Mouse (Mus musculus) 3134 (cell line): Measurements from ENCODE around the gene Krt90.
"Not testable (repeated sequence)": the region's sequence is repeated elsewhere in the genome, so short reads cannot be mapped to it uniquely, and the experiment has no call there.

Experiments used
- DNase-seq: peaks from one replicate; pipeline ENCODE4 v3.0.0-alpha.2; 2011; ENCODE audit warnings: low spot score; ENCODE audit not compliant: insufficient read length; ENCODE audit errors: extremely low read depth

The Krt90 gene

GRCm38 (mm10) chr15:101519792-101520191 lies 43.0 kb downstream of the Krt90 start:
- no peak for DNase-seq

DNA sequence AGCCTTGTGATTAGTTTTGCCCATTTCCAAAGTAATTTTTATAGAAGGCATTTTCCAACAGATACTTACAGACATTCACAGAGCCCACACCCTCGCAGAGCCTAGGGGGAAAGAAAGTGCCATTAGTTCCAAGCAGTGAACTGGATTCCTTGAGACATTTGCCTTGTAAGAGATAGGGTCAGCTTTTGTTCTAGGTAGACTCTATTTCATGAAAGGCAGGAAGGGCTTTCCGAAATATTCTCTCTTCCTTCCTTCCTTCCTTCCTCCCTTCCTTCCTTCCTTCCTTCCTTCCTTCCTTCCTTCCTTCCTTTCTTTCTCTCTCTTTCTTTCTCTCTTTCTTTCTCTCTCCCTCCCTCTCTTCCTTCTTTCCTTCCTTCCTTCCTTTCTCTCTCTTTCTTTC lies 45.6 kb downstream of the Krt90 start, which contains the start of gene Gm49425:
Gene Gm49425 (minus strand): TSS at position 101 of the 400 bp plus-strand sequence.
- DNase-seq, result not testable (repeated sequence)

DNA sequence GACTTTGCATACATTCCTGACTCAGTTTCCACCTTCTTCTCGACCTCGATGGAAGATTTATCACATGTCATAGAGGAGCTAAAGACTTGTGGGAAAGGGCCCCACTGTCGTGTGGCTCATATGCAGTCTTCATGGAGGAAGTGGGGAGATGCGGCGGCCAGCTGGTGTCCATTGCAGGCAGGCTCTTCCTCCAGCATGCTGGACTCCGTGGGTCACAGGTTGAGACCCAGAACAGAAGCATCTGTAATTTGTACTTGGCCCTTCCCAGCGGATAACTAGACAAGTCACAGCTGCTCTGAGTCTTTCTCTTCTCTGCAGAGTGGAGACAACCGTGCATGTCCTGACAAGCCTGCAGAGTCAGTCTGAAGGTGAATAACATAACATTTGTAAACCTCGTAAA lies 54.5 kb downstream of the Krt90 start:
- DNase-seq, result no peak

DNA sequence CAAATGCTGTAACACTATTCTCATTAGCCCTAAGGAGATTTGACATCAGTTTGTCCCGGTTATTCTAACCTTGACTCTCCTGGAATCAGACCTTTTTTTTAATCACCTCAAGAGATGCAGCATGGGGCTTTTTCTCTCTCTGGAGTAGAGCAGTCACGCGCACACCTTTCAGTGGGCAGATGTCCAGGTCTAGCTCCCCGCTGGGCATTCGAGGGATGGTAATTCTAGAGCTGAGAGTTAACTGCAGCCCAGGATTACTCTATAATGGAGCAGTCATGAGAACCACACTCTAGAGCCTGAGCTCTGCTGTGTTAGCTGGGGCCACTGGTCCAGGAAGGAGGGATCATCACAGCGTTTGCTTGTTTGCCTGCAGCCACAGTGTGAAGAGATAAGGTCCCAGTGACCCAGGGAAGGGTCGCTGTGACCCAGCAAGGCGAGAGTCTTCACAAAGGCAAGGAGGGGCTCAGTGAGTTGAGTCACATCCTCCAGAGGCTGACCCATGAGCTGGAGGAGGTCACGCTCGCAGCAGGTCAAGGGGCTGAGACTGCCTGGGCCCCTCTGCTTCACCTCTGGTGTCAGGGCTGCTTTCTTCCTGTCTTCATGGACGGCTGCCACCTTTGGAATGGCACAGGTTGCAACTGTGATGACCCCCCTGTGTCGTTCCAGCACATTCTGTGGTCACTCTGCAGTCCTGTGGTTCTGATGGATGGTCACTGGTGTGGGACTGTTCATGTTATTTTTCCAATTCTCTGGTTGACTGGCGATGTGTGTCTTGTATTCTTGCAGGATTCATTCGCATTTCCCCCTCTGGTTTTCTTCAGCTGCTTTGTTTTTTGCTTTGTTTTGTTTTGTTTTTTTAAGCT lies 55.6 kb downstream of the Krt90 start:
- DNase-seq, result no peak
